Mouse (Mus musculus) E14TG2a.4 (cell line): Measurements from ENCODE around the gene Rnft2.

Source experiments
- H3K27me3 ChIP-seq: 2 replicates; pipeline ENCODE4 v1.6.1; 2014; ENCODE audit warnings: low read length, control low read depth; ENCODE audit not compliant: insufficient read depth
- H3K36me3 ChIP-seq: 2 replicates; pipeline ENCODE4 v1.6.1; 2014; ENCODE audit warnings: low read length, control low read depth; ENCODE audit not compliant: insufficient read depth
- H3K4me1 ChIP-seq: replicated peaks from 2 replicates; pipeline ENCODE4 v1.6.1; 2014; ENCODE audit warnings: low read depth, low read length, control low read depth
- H3K4me3 ChIP-seq: replicated peaks from 2 replicates; pipeline ENCODE4 v1.5.1; 2014; ENCODE audit warnings: mild to moderate bottlenecking, low read length
- H3K9me3 ChIP-seq: 2 replicates; pipeline ENCODE4 v1.6.1; 2014; ENCODE audit warnings: low read length, control low read depth
- CTCF ChIP-seq: conservative IDR thresholded peaks from 2 replicates; pipeline ENCODE4 v1.5.1; 2014; ENCODE audit warnings: low read length
- NANOG ChIP-seq: IDR thresholded peaks from 2 replicates; pipeline ENCODE4 v1.6.1; 2014; ENCODE audit warnings: borderline replicate concordance, low read length, mixed read lengths
- POU5F1 ChIP-seq: IDR thresholded peaks from 2 replicates; pipeline ENCODE4 v1.6.1; 2014; ENCODE audit warnings: low read length, borderline replicate concordance

Rnft2 gene

GRCm38 (mm10) chr5:118172078-118172723, 72.7 kb downstream of the Rnft2 start:
- Histone ChIP-seq H3K4me1 (peaks cover 43% of the 10 kb centered on the region), H3K36me3 (no peaks in the 10 kb centered on the region), H3K9me3 (peaks cover 5% of the 10 kb centered on the region), H3K27me3 (peaks cover 77% of the 10 kb centered on the region), H3K4me3 (peak overlapping the region; percentile 70)
- TF ChIP-seq NANOG (no peak), POU5F1 (no peak), CTCF (no peak)

GRCm38 (mm10) chr5:118171665-118172064, 73.3 kb downstream of the Rnft2 start:
- Histone ChIP-seq H3K36me3 (no peaks in the 10 kb centered on the region), H3K4me3 (peak overlapping the region; percentile 70), H3K9me3 (peaks cover 5% of the 10 kb centered on the region), H3K27me3 (peaks cover 80% of the 10 kb centered on the region), H3K4me1 (peaks cover 43% of the 10 kb centered on the region)
- TF ChIP-seq POU5F1, result no peak
- TF ChIP-seq CTCF, result no peak
- no peak for TF ChIP-seq NANOG

- H3K9me3 ChIP-seq, result peaks cover 5% of the 10 kb centered on the region
- H3K36me3 ChIP-seq, result no peaks in the 10 kb centered on the region
- H3K4me1 ChIP-seq, result peaks cover 43% of the 10 kb centered on the region
- H3K4me3 ChIP-seq, result peak overlapping the region; percentile 70
- no peak for TF ChIP-seq CTCF
- no peak for TF ChIP-seq NANOG
- TF ChIP-seq POU5F1, result no peak
- H3K27me3 ChIP-seq, result peaks cover 87% of the 10 kb centered on the region
Observed at GRCm38 (mm10) chr5:118170888-118171529, 73.9 kb downstream of the Rnft2 start.

DNA sequence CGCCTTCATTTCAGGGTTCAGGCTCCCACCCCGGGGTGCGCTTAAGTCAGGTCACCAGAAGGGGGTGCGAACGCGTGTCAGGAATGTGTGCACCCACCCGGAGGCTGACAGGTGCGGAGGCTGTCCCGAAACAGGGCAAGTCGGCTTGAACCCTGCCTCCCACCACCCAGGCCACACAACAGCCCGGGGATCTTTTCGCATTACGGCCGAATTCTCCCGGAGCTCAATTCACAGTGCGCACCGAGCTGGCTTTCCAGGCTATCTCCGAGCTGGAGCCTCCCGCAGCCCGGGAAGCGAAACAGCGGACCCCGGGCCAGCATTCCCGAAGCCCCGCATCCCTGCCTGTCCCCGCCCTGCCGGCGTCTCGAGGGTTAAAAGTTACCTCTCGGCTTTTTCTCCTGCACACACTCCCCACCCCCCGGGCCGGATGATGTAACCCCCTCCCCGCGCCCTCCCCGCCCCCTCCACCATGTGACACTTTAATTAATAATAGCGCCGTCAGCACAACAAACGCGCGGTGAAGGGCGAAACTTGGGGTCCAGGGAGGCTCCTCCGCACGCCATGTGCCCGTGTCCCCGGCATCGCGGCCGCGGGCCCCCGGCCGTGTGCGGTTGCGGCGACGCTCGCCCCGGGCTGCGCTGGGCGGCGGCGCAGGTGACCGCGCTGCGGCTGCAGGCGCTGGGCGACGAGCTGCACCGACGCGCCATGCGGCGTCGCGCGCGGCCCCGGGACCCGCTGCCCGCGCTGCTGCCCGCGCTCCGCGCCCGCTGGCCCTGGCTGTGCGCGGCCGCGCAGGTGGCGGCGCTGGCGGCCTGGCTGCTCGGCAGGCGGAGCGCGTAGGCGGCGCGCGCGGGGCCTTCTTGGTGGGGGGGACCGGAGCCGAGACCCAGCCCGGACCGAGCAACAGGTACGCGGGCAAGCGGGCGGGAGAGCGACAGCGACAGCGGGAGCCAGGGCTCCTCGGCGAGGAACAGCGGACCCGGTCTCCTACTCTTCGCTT, 75.4 kb downstream of the Rnft2 start:
- Histone ChIP-seq H3K4me1 (peaks cover 38% of the 10 kb centered on the region), H3K27me3 (peaks cover 84% of the 10 kb centered on the region)
- TF ChIP-seq POU5F1 (no peak), CTCF (0 out of 2 replicates have a peak, but pooled peaks have one; percentile 10), NANOG (no peak)

GRCm38 (mm10) chr5:118167561-118167995, 77.3 kb downstream of the Rnft2 start:
- no peaks in the 10 kb centered on the region for H3K9me3 ChIP-seq
- H3K36me3 ChIP-seq, result no peaks in the 10 kb centered on the region
- TF ChIP-seq CTCF, result no peak
- no peak for TF ChIP-seq NANOG
- TF ChIP-seq POU5F1, result no peak
- H3K4me3 ChIP-seq, result no peak overlapping the region
- H3K27me3 ChIP-seq, result peaks cover 79% of the 10 kb centered on the region
- H3K4me1 ChIP-seq, result peaks cover 23% of the 10 kb centered on the region

More for the DNA sequence above, 75.4 kb downstream of the Rnft2 start:
- H3K9me3 ChIP-seq, result no peaks in the 10 kb centered on the region
- H3K4me3 ChIP-seq, result peak overlapping the region; percentile 75
- no peaks in the 10 kb centered on the region for H3K36me3 ChIP-seq

DNA sequence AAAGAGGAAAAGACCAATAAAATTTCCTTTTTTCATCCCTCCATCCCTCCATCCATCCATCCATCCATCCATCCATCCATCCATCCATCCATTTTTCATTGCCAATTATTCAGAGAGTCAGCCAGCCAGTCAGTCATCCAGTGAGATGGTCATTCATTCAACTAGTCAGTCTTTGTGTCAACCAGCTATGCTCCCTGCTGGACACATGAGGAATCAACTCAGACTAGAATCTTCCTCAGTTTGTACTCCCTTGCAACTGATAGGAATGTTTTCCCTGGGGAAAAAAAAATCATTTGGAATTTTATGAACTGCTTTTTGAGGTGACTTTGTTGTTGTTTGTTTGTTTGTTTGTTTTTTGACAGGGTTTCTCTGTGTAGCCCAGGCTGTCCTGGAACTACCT, 79.5 kb downstream of the Rnft2 start:
- H3K9me3 ChIP-seq, result no peaks in the 10 kb centered on the region
- peak; percentile 21; the same call in 1 of the 2 replicates for TF ChIP-seq CTCF
- TF ChIP-seq NANOG, result no peak

DNA sequence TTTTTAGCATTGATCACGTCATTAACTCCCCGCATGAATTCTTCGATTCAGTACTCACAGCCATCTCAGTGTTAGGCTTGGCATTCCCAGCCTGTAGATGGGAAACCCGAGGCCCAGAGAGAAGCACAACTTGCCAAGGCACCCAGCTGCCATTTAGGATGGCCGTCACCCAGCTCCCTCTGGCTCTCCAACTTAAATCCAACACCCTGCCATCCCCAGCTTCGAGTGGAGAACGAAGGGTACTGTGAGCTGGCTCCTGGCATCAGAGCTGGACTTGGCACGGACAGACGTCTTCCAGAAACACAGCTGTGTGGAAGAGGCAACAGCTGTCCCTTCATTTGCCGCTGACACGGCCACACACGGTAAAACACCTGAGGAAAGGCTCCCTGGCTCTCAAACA, 80.3 kb downstream of the Rnft2 start, which contains the start of gene Hrk:
Gene Hrk, plus strand, starts transcription at position 68 of the 400 bp plus-strand sequence.
- Histone ChIP-seq H3K27me3 (peaks cover 62% of the 10 kb centered on the region), H3K4me1 (peaks cover 32% of the 10 kb centered on the region), H3K9me3 (no peaks in the 10 kb centered on the region), H3K4me3 (no peak within 1 kb of the TSS), H3K36me3 (no peaks in the 10 kb centered on the region)
- TF ChIP-seq NANOG (no peak), CTCF (no peak), POU5F1 (no peak)

More for the DNA sequence above, 79.5 kb downstream of the Rnft2 start:
- H3K4me3 ChIP-seq, result no peak overlapping the region
- H3K36me3 ChIP-seq, result no peaks in the 10 kb centered on the region
- peaks cover 67% of the 10 kb centered on the region for H3K27me3 ChIP-seq
- H3K4me1 ChIP-seq, result peaks cover 25% of the 10 kb centered on the region

DNA sequence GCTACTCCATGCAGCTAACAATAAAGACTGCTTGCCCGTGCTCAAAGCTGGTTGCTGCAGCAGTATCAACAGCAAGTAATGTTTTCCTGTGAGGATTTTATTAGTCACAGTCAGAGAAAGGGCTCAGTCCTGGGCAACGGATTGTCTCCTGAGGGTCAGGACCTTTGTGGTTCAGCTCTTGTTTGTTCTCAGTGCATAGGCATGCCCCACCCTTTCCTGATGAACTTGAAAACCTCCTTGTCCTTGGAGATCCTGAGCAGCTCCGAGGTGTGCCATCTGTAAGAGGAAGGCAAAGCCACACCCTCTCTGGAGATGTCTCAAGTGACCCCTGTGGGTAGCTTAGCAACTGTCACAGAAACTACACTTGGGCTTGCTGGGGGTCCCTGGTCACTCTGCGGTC, 84.2 kb downstream of the Rnft2 start:
- Histone ChIP-seq H3K27me3 (peaks cover 28% of the 10 kb centered on the region), H3K4me1 (peaks cover 24% of the 10 kb centered on the region), H3K36me3 (no peaks in the 10 kb centered on the region), H3K9me3 (no peaks in the 10 kb centered on the region), H3K4me3 (no peak overlapping the region)
- TF ChIP-seq CTCF (no peak), POU5F1 (no peak), NANOG (no peak)
